Mouse (Mus musculus) intestine, embryonic 16.5 days (tissue): Measurements from ENCODE around the gene Wfdc5. TPM values are rescaled to one million over a fixed set of nuclear protein-coding genes. Genes with fewer than 3 reads are reported as not detected.
A peak's percentile ranks its signal among the peaks of the same experiment; 100 is the strongest.

Experiments
- ATAC-seq: fragments of 200-750 bp; cut with Nextera tagmentation; 2 replicates; pipeline ENCODE4 v1.8.0; 2017; ENCODE audit warnings: moderate TSS enrichment, moderate library complexity
- H3K27ac ChIP-seq: fragments of 300-500 bp; sonication (generic); 2 replicates; pipeline ENCODE4 v1.5.1; 2014; ENCODE audit warnings: mild to moderate bottlenecking, low read length
- H3K27me3 ChIP-seq: fragments of 300-500 bp; sonication (generic); replicated peaks from 2 replicates; pipeline ENCODE4 v1.6.1; 2014; ENCODE audit warnings: low read length, control low read depth, mixed read lengths; ENCODE audit not compliant: control insufficient read depth, insufficient read depth
- H3K36me3 ChIP-seq: fragments of 300-500 bp; sonication (generic); 2 replicates; pipeline ENCODE4 v1.6.1; 2014; ENCODE audit warnings: low read length, control low read depth; ENCODE audit not compliant: control insufficient read depth, insufficient read depth
- H3K4me1 ChIP-seq: fragments of 300-500 bp; sonication (generic); 2 replicates; pipeline ENCODE4 v1.6.1; 2014; ENCODE audit warnings: low read length, control low read depth, mixed read lengths; ENCODE audit not compliant: control insufficient read depth, insufficient read depth
- H3K4me2 ChIP-seq: fragments of 300-500 bp; sonication (generic); 2 replicates; pipeline ENCODE4 v1.6.1; 2014; ENCODE audit warnings: low read depth, low read length, control low read depth
- H3K4me3 ChIP-seq: fragments of 300-500 bp; sonication (generic); 2 replicates; pipeline ENCODE4 v1.5.1; 2014; ENCODE audit warnings: mild to moderate bottlenecking, low read length
- H3K9ac ChIP-seq: fragments of 300-500 bp; sonication (generic); 2 replicates; pipeline ENCODE4 v1.6.1; 2014; ENCODE audit warnings: low read depth, low read length
- H3K9me3 ChIP-seq: fragments of 300-500 bp; sonication (generic); 2 replicates; pipeline ENCODE4 v1.6.1; 2016; ENCODE audit warnings: low read length, control low read depth; ENCODE audit not compliant: control insufficient read depth
- WGBS: fragments of 180-500 bp; shearing (Covaris S2); extraction: QIAGEN DNeasy Blood & Tissue Kit; methylation state at CpG from one replicate; pipeline ENCODE4 v1.1.7; 2014; 5-methylcytosine and 5-hydroxymethylcytosine counted together
- polyA plus RNA-seq: library from polyadenylated mRNA; unstranded; fragments of >200 nt; fragmentation: Nextera tagmentation; extraction: Ambion mirVana; gene quantifications from 2 replicates; pipeline ENCODE4 v1.2.1, GENCODE M21; 2015

Gene Wfdc5
- polyA plus RNA-seq, 1 experiment from 2014 or later: not detected

DNA sequence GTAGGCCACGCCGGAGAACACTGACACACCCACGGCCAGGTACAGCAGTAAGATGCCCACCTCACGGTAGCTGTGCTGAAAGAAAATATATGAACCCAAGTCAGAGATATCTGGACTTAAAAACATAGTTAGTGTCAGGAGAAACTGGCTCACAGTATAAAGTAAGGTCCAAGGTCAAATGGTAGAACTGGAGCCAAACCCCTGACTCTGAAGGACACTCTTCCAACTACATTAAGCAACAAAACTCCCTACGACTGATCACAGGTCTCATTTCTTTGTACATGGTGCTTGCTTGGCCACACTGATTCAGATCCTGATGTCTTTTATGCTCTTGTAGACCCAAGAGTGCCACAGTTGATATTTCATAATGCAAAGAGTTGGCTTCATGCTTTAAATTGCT lies 17.6 kb downstream of the Wfdc5 start:
- Histone ChIP-seq H3K27me3 (peaks cover 40% of the 10 kb centered on the region), H3K4me2 (no peak overlapping the region), H3K4me1 (peaks cover 9% of the 10 kb centered on the region), H3K9ac (no peak overlapping the region), H3K4me3 (no peak overlapping the region), H3K27ac (no peak overlapping the region), H3K9me3 (no peaks in the 10 kb centered on the region), H3K36me3 (no peaks in the 10 kb centered on the region)
- no peak for ATAC-seq
- 93% methylated on average over 5 of the region's 5 CpGs for WGBS

DNA sequence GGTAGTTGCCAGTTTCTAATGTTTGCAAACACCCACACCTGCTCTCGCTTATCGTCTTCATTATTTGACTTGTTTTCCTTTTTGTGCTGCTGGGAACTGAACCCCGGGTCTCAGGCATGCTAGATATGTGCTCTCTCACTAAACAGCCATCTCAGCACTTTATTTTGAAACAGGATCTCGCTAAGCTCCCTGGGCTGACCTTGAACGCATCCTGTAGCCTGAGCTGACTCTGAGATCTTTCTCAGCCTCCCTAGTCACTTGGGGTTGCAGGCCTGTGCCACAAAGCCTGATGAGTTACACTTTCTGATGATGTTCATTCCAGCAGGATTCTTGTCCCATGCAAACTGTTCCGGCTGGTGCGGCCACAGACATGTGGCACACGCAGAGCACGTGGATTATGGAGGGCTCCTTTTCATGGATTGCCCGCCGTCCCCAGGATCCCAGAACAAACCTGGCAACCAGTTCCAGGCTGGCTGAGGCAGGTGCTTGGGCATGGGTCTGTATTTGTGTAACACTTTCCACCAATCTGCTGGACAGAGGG lies 21.0 kb downstream of the Wfdc5 start:
- H3K36me3 ChIP-seq: no peaks in the 10 kb centered on the region
- no peak overlapping the region for H3K4me2 ChIP-seq
- WGBS: 74% methylated on average over 11 of the region's 11 CpGs
- no peaks in the 10 kb centered on the region for H3K4me1 ChIP-seq
- no peak overlapping the region for H3K4me3 ChIP-seq
- no peak for ATAC-seq
- H3K27ac ChIP-seq: no peak overlapping the region
- H3K9me3 ChIP-seq: no peaks in the 10 kb centered on the region
- peaks cover 6% of the 10 kb centered on the region; the same call in 1 of the 2 replicates for H3K27me3 ChIP-seq
- H3K9ac ChIP-seq: no peak overlapping the region

DNA sequence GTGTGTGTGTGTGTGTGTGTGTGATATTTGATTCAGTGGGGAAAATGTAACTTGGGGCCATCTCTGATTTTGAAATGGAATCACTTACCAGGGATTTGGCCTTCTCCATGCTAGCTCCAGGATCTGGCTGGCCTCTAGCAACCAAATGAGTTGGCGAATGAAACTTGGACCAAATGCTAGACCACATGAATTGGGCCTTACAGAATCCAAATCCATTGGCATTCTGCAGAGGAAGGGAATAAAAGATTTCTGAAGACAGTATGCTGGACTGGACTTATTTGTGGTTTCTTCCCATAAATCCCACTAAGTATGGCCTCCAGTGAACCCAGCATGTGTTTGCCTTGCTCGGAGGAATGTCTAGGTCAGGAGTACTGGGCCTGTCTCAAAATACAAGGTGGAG lies 23.7 kb downstream of the Wfdc5 start:
- no peaks in the 10 kb centered on the region for H3K4me1 ChIP-seq
- no peaks in the 10 kb centered on the region for H3K9me3 ChIP-seq
- H3K9ac ChIP-seq: no peak overlapping the region
- H3K4me3 ChIP-seq: no peak overlapping the region
- 81% methylated on average over 2 of the region's 2 CpGs for WGBS
- no peak overlapping the region for H3K27ac ChIP-seq
- no peaks in the 10 kb centered on the region for H3K27me3 ChIP-seq
- no peak overlapping the region for H3K4me2 ChIP-seq
- no peaks in the 10 kb centered on the region for H3K36me3 ChIP-seq
- ATAC-seq: no peak

DNA sequence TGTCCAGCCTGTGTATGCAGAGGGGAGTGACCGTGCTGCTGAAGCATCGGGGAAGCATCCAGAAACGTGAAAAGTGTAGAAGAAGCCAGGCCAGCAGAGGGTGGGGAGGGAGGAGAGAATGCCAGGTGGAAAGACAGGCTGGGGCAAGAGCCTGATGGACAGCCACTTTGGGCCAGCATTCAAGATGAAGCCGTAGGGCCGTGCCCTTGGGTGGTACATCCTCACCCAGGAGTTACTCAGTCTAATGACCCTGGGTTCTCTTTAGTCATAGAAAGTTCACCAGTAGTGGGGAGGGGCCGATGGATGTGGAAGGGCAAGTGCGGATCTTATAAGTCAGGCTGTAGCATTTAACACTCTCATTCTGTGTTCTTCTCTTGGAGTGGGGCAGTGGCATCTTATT lies 26.4 kb downstream of the Wfdc5 start:
- Histone ChIP-seq H3K9ac (no peak overlapping the region), H3K36me3 (no peaks in the 10 kb centered on the region), H3K4me1 (no peaks in the 10 kb centered on the region), H3K27me3 (no peaks in the 10 kb centered on the region), H3K9me3 (no peaks in the 10 kb centered on the region), H3K4me3 (no peak overlapping the region), H3K27ac (no peak overlapping the region), H3K4me2 (no peak overlapping the region)
- ATAC-seq: no peak
- 85% methylated on average over 7 of the region's 7 CpGs for WGBS

DNA sequence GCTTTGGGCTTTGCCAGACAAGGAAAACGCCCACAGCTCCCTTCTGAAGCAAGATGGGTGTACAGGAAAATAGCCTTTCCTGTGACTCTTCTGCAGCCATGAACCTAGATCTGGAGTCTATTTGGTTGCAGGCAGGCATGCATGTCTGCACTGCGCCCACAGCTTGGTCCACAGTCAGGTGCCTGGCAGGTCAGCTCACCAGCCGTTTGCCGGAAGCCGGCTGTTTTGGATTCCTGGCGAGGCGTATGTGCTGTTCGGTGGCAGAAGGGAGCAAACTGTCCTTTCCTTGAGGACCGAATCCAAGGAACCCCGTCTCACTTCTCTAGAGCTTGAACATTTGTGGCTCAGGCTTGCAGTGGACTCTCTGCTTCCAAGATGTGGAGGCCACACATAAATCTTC lies 28.5 kb downstream of the Wfdc5 start:
- no peak overlapping the region for H3K27ac ChIP-seq
- no peak for ATAC-seq
- 90% methylated on average over 10 of the region's 10 CpGs for WGBS

DNA sequence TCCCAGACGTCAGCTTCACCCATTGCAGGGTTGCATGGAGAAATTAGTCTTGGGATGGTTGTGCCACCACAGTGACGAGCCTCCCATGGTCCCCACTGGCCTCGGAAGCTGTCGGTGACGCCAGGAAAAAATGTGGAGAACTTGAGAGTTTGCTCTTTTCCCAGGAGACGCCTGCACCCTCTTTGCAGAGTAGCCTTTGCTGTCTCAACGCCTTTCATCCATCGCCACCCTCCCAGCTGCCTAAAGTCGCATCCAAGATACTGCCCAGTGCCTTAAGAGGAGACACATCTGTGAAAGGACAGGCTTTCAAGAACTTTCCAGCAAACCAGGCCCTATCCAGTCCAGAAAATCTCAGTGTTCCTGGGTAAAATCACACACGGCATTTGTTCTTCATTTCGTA lies 30.2 kb downstream of the Wfdc5 start:
- Histone ChIP-seq H3K4me3 (no peak overlapping the region), H3K27ac (no peak overlapping the region), H3K4me2 (no peak overlapping the region), H3K27me3 (no peaks in the 10 kb centered on the region), H3K36me3 (no peaks in the 10 kb centered on the region), H3K9me3 (no peaks in the 10 kb centered on the region), H3K9ac (no peak overlapping the region), H3K4me1 (no peaks in the 10 kb centered on the region)
- 91% methylated on average over 11 of the region's 11 CpGs for WGBS
- no peak for ATAC-seq

More for the DNA sequence above, 28.5 kb downstream of the Wfdc5 start:
- Histone ChIP-seq H3K27me3 (no peaks in the 10 kb centered on the region), H3K4me1 (no peaks in the 10 kb centered on the region), H3K9me3 (no peaks in the 10 kb centered on the region), H3K36me3 (no peaks in the 10 kb centered on the region), H3K4me2 (no peak overlapping the region), H3K4me3 (no peak overlapping the region), H3K9ac (no peak overlapping the region)

DNA sequence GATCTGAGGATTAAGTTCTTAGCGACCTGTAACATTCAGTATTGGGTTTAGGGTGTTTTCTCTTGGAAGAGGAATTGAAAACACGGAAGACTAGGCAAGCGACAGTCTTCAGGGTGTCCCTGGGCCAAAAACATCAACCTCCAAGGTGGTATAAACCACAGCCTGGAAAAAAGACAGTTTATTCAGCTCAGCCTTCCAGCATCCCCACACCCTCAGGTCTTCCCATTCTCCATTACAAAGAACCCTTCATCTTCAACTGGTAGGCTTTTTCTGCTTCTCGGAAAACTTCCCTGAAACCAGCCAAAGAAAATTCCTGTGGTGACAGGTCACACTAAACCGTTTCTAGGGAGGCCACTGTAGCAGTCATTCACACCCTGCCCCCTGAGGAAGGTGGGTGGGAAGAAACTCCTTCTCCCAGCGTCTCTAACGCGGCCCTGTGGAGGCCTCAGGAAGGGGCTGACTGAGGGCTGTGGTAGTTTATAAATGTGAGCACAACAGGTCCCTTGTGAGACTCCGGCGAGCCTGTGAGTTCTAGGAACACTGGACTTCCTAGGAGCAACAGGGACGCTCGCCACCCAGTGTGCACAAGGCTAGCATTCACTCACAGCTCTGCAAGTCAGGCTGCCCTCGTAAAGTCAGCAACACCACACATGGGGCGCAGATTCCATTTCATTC lies 32.3 kb downstream of the Wfdc5 start:
- Histone ChIP-seq H3K36me3 (no peaks in the 10 kb centered on the region), H3K4me2 (no peak overlapping the region), H3K4me1 (no peaks in the 10 kb centered on the region), H3K4me3 (no peak overlapping the region), H3K9ac (no peak overlapping the region; the same call in 1 of the 2 replicates), H3K27ac (0 out of 2 replicates have a peak overlapping the region, but pooled peaks have one; percentile 20), H3K27me3 (no peaks in the 10 kb centered on the region), H3K9me3 (no peaks in the 10 kb centered on the region)
- 48% methylated on average over 14 of the region's 14 CpGs for WGBS
- ATAC-seq: no peak

DNA sequence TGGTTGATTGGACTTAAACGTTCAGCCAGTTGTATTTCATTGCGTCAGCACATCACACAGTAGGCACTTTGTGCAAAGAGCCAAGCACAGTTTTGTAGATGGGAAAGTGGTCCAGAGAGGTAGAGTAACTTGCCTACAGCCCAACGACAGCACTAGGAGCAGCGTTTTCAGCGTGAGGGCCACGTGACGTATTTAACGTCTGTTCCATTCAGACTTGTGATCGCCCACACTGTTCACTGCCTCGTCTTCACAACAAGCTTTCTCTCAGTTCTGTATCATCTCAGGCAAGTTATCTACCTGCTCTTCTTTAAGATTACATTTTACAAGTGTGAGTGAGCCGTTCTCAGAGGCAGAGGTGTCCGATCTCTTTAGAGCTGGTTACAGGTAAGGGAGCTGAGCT lies 36.0 kb downstream of the Wfdc5 start:
- Histone ChIP-seq H3K9ac (no peak overlapping the region), H3K36me3 (no peaks in the 10 kb centered on the region), H3K27ac (no peak overlapping the region), H3K27me3 (no peaks in the 10 kb centered on the region), H3K4me1 (no peaks in the 10 kb centered on the region), H3K4me2 (no peak overlapping the region), H3K9me3 (no peaks in the 10 kb centered on the region), H3K4me3 (no peak overlapping the region)
- whole genome bisulfite sequencing: 92% methylated on average over 12 of the region's 12 CpGs
- ATAC-seq: no peak

DNA sequence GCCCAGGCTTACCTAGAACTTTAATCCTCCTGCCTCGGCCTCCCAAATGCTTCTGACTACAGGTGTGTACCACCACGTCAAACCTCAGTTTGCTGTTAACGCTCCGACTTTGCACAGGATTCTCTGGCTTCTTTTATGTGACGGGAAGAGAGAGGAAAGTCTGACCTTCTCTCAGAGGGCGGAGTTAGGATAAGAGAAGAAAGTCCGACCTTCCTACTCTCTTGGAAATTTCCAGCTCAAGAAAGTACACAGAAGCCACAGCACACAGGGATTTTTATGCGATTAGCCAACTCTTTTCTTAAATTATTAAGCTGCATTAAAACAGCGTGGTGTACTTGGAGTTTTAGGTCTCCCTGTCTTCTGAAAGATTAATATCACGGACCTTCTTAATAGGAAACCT lies 38.0 kb downstream of the Wfdc5 start:
- no peak overlapping the region for H3K4me2 ChIP-seq
- H3K27me3 ChIP-seq: no peaks in the 10 kb centered on the region
- H3K9me3 ChIP-seq: no peaks in the 10 kb centered on the region
- no peak overlapping the region for H3K27ac ChIP-seq
- H3K36me3 ChIP-seq: no peaks in the 10 kb centered on the region
- H3K9ac ChIP-seq: no peak overlapping the region
- no peak overlapping the region for H3K4me3 ChIP-seq
- H3K4me1 ChIP-seq: 0 out of 2 replicates have a peak, but pooled peaks cover 5% of the 10 kb centered on the region
- WGBS: 75% methylated on average over 10 of the region's 10 CpGs
- ATAC-seq: peak; percentile 34; the same call in 1 of the 2 replicates

DNA sequence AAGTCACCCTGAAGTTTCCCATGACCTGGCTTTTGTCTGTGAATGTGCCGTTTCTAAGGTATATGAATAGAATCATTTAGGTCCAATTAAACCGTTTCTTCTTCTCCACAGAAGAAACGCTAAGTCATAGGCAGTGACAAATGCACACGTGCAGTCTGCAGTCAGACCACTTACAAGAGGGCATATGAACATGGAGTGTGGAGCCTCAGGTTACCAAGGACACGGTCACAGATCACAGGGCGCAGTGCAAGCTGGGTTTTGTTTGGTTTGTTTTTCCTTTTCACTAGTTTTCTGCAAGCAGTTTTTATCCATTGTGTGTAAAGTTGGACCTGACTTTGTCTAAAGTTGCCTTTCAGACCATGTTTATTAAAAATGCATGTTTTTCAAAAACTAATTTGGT lies 38.5 kb downstream of the Wfdc5 start:
- no peaks in the 10 kb centered on the region for H3K9me3 ChIP-seq
- peak; percentile 67 for ATAC-seq
- 65% methylated on average over 6 of the region's 6 CpGs for WGBS
- no peak overlapping the region for H3K27ac ChIP-seq
- no peak overlapping the region for H3K4me3 ChIP-seq
- H3K4me2 ChIP-seq: no peak overlapping the region
- H3K9ac ChIP-seq: no peak overlapping the region
- H3K4me1 ChIP-seq: 0 out of 2 replicates have a peak, but pooled peaks cover 5% of the 10 kb centered on the region
- H3K36me3 ChIP-seq: no peaks in the 10 kb centered on the region
- no peaks in the 10 kb centered on the region for H3K27me3 ChIP-seq
